11 mouse cellular contexts compared by ENCODE assay signal in the genomic region with DNA sequence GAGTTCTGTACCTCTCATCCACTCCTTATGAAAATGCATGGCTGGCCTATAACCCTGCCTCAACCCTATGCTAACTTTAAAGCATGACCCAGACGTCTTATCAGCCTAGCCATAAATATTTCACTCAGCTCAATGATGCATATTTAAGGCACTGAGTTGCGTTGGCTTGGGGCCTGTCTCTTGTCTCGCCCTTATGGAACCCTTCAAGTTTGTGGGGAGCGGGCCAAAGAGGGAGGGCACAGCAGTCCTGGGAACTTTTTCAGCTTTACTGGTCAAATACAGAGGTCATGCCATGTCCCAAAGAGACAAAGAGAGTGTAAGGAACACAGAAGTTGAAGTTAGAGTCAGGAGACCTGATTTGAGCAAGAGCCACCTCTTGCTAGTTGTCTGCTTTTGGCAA. TPM values are rescaled to one million over a fixed set of nuclear protein-coding genes. Genes with fewer than 3 reads are reported as not detected.
DNase-seq lines count a peak whose midpoint lies in the region; ATAC-seq lines count a peak whose summit lies in the region.
"Had no signal": no experiment of that assay in that cellular context is flagged by ENCODE, and none has a peak within 500 bp of the region (broad histone marks: within the 10 kb centered on the region; RNA-seq: fewer than 3 reads in every experiment).

No protein-coding gene starts in this region.

- peak; percentile 30 for DNase-seq in heart, adult 8-10 months (ENCODE audit: low spot score)
- DNase-seq in lung, postnatal 4 days, result peak; percentile 74 to 87
- DNase-seq in right cerebral cortex, postnatal 25 days, result no peak
- DNase-seq in hindbrain, embryonic 14.5 days (ENCODE audit: low spot score), result no peak
- DNase-seq in right cerebral cortex, adult 18-20 months, result no peak
- DNase-seq: liver, embryonic 13.5 days had no signal

- H3K36me3 ChIP-seq in intestine, embryonic 15.5 days, result no peaks in the 10 kb centered on the region
- H3K36me3 ChIP-seq in intestine, embryonic 16.5 days (ENCODE audit: control insufficient read depth, insufficient read depth, low read length), result no peaks in the 10 kb centered on the region
- H3K36me3 ChIP-seq in kidney, embryonic 16.5 days (ENCODE audit: insufficient read depth, low read length), result no peaks in the 10 kb centered on the region
- H3K36me3 ChIP-seq in hindbrain, embryonic 14.5 days (replicated peaks; ENCODE audit: control insufficient read depth, insufficient read depth), result no peaks in the 10 kb centered on the region; the same call in 1 of the 2 replicates
- H3K36me3 ChIP-seq: liver, embryonic 13.5 days had no signal

- no peak overlapping the region for H3K9ac ChIP-seq in intestine, embryonic 15.5 days
- no peak overlapping the region for H3K9ac ChIP-seq in intestine, embryonic 16.5 days (ENCODE audit: low read depth, low read length)
- H3K9ac ChIP-seq in kidney, embryonic 16.5 days (replicated peaks; ENCODE audit: low read length), result no peak overlapping the region
- no peak overlapping the region for H3K9ac ChIP-seq in hindbrain, embryonic 14.5 days
- H3K9ac ChIP-seq: forebrain, embryonic 12.5 days; hindbrain, embryonic 13.5 days; liver, embryonic 13.5 days had no signal

- peaks cover 9% of the 10 kb centered on the region; the same call in 1 of the 2 replicates for H3K4me1 ChIP-seq in intestine, embryonic 15.5 days (replicated peaks)
- H3K4me1 ChIP-seq in intestine, embryonic 16.5 days (ENCODE audit: control insufficient read depth, insufficient read depth, low read length), result peaks cover 16% of the 10 kb centered on the region; the same call in 1 of the 2 replicates
- H3K4me1 ChIP-seq in kidney, embryonic 16.5 days (ENCODE audit: insufficient read depth, low read length), result peaks cover 64% of the 10 kb centered on the region
- peaks cover 21% of the 10 kb centered on the region for H3K4me1 ChIP-seq in hindbrain, embryonic 14.5 days (replicated peaks; ENCODE audit: control insufficient read depth, insufficient read depth, low read length)

- peak; percentile 48; the same call in 1 of the 2 replicates for ATAC-seq in intestine, embryonic 15.5 days
- ATAC-seq in intestine, embryonic 16.5 days, result no peak
- no peak for ATAC-seq in kidney, embryonic 16.5 days (ENCODE audit: low FRiP score, low TSS enrichment)
- no peak for ATAC-seq in hindbrain, embryonic 14.5 days (ENCODE audit: low FRiP score)

- H3K27me3 ChIP-seq in intestine, embryonic 15.5 days (replicated peaks), result no peaks in the 10 kb centered on the region
- no peaks in the 10 kb centered on the region for H3K27me3 ChIP-seq in intestine, embryonic 16.5 days (replicated peaks; ENCODE audit: control insufficient read depth, insufficient read depth, low read length)
- H3K27me3 ChIP-seq in kidney, embryonic 16.5 days (ENCODE audit: insufficient read depth, low read length), result no peaks in the 10 kb centered on the region
- H3K27me3 ChIP-seq in hindbrain, embryonic 14.5 days (ENCODE audit: control insufficient read depth, insufficient read depth, low read length), result no peaks in the 10 kb centered on the region
- H3K27me3 ChIP-seq: hindbrain, embryonic 13.5 days had no signal

- H3K27ac ChIP-seq in intestine, embryonic 15.5 days, result no peak overlapping the region
- H3K27ac ChIP-seq in intestine, embryonic 16.5 days (ENCODE audit: low read length), result no peak overlapping the region
- H3K27ac ChIP-seq in kidney, embryonic 16.5 days (ENCODE audit: low read length), result peak overlapping the region; percentile 3; the same call in 1 of the 2 replicates
- no peak overlapping the region for H3K27ac ChIP-seq in hindbrain, embryonic 14.5 days
- H3K27ac ChIP-seq: forebrain, embryonic 12.5 days; hindbrain, embryonic 13.5 days; liver, embryonic 13.5 days had no signal

- no peaks in the 10 kb centered on the region for H3K9me3 ChIP-seq in intestine, embryonic 15.5 days
- H3K9me3 ChIP-seq in intestine, embryonic 16.5 days (ENCODE audit: control insufficient read depth, low read length), result no peaks in the 10 kb centered on the region
- H3K9me3 ChIP-seq in kidney, embryonic 16.5 days (ENCODE audit: low read length), result no peaks in the 10 kb centered on the region
- H3K9me3 ChIP-seq in hindbrain, embryonic 14.5 days (ENCODE audit: control insufficient read depth, low read length), result no peaks in the 10 kb centered on the region
- H3K9me3 ChIP-seq: forebrain, embryonic 12.5 days; hindbrain, embryonic 13.5 days; liver, embryonic 13.5 days had no signal

- WGBS in intestine, embryonic 15.5 days, result 46% methylated on average over 4 of the region's 4 CpGs
- WGBS in intestine, embryonic 16.5 days, result 46% methylated on average over 4 of the region's 4 CpGs
- 37% methylated on average over 4 of the region's 4 CpGs for WGBS in kidney, embryonic 16.5 days
- 75% methylated on average over 4 of the region's 4 CpGs for WGBS in hindbrain, embryonic 14.5 days

- H3K4me2 ChIP-seq in intestine, embryonic 15.5 days (replicated peaks), result no peak overlapping the region
- H3K4me2 ChIP-seq in intestine, embryonic 16.5 days (ENCODE audit: low read depth, low read length), result no peak overlapping the region
- no peak overlapping the region for H3K4me2 ChIP-seq in kidney, embryonic 16.5 days (replicated peaks; ENCODE audit: low read depth, low read length)
- no peak overlapping the region for H3K4me2 ChIP-seq in hindbrain, embryonic 14.5 days (replicated peaks)
- H3K4me2 ChIP-seq: forebrain, embryonic 12.5 days; hindbrain, embryonic 13.5 days; liver, embryonic 13.5 days had no signal

- no peak overlapping the region for H3K4me3 ChIP-seq in intestine, embryonic 15.5 days (replicated peaks)
- no peak overlapping the region for H3K4me3 ChIP-seq in intestine, embryonic 16.5 days (ENCODE audit: low read length)
- no peak overlapping the region for H3K4me3 ChIP-seq in kidney, embryonic 16.5 days (ENCODE audit: low read length)
- no peak overlapping the region for H3K4me3 ChIP-seq in hindbrain, embryonic 14.5 days (replicated peaks; ENCODE audit: low read length)
- H3K4me3 ChIP-seq: forebrain, embryonic 12.5 days; hindbrain, embryonic 13.5 days; liver, embryonic 13.5 days had no signal

RNA-seq across cellular contexts. Expression of gene St6gal1, which starts 6.6 kb away (rescaled TPM):
- 15.7 and 17.5 TPM in 2 replicates for polyA plus RNA-seq in intestine, embryonic 15.5 days (2015; fragmentation: Nextera tagmentation; extraction: Ambion mirVana)
- polyA plus RNA-seq in intestine, embryonic 16.5 days (2015; fragmentation: Nextera tagmentation; extraction: Ambion mirVana), result 14.3 and 15.1 TPM in 2 replicates
- 1 to 10 TPM; 7.6 to 9.9 (median 8.8) TPM for total RNA-seq in heart, adult 8-10 months (2022)
- polyA plus RNA-seq in kidney, embryonic 16.5 days (2015; fragmentation: Nextera tagmentation; extraction: Ambion mirVana), result 25.9 and 26.0 TPM in 2 replicates
- polyA plus RNA-seq in hindbrain, embryonic 14.5 days (2014; fragmentation: Nextera tagmentation; extraction: Ambion mirVana), result 29.6 and 30.6 TPM in 2 replicates

Comparison
In these comparisons a context has a peak if more than half of its experiments do, and no peak if none do; other contexts are left out.
1. DNase-seq: peak in heart, adult 8-10 months (single experiment) and lung, postnatal 4 days (2 of 2); none in right cerebral cortex, postnatal 25 days (single experiment), hindbrain, embryonic 14.5 days (single experiment) and right cerebral cortex, adult 18-20 months (single experiment).